Mouse (Mus musculus) regulatory T cell (primary cell): ENCODE measurements around the gene Nkiras2.
"Not testable (repeated sequence)": the region's sequence is repeated elsewhere in the genome, so short reads cannot be mapped to it uniquely, and the experiment has no call there.

Source experiments
- in situ Hi-C: fragments of 300-600 bp; cut with MboI, MseI; formaldehyde crosslinking; loops from one replicate; pipeline ENCODE4 v1.15.1; 2025; ENCODE audit warnings: high pct_unique_total_duplicates

The Nkiras2 gene

DNA sequence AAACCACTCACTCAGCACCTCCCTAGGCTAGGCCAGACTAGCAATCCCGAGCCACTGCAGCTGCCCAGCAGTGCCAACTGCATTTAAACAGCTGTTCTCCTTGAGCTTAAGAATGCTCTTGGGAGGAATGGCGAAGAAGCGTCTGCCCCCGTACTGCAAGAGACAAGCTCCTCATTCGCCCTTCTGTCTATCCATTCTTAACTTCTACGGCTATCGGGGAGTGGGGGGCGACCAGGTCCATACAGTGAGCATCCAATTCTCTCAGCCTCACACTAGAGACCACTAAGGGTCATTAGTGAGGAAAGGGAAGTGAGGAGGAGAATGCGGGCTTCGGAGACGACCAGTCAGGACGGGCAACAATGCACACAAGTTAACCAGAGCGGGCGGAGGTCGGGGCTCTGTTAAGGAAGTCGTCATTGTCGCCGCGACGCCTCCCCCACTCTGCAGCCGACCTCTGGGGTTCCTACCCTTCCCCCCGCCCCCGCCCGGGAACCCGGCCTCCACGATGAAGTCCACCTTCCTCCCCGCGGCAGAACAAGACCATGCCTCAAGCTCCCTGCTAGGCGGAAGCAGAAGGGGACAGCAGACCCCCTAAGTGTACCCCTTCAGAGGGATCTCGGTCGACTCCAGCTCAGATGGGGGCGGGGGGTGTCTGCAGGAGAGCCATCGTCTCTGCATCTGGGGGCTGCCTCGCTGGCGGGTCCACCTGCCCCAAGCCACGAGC, at the start of gene Nkiras2:
Gene Nkiras2 (plus strand): TSS at position 484 of the 724 bp plus-strand sequence.
- in situ Hi-C loops = no loop called here

DNA sequence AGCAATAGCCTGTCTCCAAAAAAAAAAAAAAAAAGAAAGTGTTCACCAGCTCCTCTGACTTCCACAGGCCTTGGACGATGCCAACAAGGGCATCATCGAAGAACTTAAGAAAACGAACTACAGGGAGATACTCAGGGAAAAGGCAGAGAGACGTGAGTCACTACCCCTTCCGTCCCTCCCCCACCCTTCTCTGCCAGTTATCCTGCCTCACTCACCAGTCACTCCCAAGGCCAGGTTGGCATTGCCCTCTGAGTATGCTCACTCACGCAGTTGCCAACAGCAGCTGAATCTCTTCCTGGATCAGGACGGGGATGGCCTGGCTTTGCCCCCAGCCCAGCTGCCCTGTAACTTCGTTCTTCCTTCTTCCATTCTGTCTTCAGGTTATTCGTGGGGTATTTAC, 49.3 kb upstream of the Nkiras2 start:
- in situ Hi-C loops = loop anchor here (5.0 kb wide), 2 partner anchors 73 to 138 kb away; no protein-coding TSS in a partner anchor

DNA sequence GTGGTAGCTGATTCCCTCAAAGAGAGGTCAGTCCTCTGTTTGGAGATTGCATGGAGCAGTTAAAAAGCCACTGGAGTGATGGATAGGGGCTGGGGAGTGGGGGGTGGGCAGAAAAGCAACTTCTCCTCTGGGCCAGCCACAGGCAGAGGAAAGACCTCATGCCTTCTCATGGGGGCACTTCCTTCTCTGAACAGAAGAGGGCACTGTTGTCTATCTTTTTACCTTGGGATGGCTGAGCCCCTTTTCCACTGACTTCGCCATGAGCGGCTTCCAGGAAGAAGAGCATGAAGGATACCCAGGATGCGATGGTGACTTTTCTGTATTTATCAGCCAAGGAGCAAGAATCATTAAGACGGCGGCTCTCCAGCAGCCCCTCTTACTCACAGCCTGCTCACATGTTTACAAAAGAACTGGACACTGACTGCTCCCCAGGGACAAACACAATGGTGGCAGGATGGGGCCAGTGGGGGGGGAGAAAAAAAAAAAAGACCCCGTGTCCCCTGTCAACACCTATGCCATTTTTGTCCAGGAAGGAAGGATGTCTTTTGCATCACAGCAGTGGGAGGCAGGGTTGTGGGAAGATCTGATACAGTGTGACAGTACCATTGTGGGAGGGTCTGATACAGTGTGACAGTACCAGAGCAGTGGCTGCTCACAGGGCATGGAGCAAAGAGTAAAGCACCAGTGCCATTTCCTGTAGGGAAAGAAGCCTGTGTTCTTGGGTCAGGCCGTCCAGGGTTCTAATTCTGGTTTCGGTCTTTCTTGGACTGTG, 48.4 kb upstream of the Nkiras2 start:
- in situ Hi-C loops = no loop called here

DNA sequence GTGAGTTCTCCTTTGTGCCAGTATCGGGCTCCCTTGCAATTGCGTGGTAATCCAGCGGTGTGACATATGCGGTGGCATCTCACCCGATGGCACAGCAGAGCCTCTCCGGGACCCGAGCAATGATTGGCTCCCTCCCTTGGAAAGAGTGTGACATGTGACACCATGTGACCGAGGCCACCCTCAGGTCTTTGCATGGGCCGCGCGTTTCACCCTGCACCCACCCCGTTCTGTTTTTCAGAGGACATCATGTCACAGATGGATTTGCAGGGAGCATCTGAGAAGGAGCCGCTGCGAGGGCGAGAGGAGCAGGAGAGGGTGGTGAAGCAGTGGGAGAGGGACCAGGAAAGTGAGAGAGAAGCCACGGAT, 47.9 kb upstream of the Nkiras2 start:
- in situ Hi-C loops = no loop called here

DNA sequence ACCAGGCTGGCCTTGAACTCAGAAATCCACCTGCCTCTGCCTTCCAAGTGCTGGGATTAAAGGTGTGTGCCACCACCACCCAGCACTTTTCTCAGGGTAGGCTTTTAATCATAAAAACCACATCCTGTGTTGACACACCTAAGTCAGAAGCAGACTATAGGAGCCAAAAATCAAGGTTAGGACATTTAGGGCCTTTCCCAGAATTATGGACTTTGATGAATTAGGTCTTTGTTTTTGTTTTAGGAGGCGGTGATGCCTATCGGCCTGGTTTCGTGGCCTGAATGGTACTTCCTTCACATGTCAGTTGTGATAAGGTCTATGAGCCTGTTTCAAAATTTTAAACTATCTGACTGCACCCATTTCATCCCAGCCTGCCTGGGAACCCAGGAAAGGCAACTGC, 44.9 kb upstream of the Nkiras2 start:
- in situ Hi-C loops = no loop called here

DNA sequence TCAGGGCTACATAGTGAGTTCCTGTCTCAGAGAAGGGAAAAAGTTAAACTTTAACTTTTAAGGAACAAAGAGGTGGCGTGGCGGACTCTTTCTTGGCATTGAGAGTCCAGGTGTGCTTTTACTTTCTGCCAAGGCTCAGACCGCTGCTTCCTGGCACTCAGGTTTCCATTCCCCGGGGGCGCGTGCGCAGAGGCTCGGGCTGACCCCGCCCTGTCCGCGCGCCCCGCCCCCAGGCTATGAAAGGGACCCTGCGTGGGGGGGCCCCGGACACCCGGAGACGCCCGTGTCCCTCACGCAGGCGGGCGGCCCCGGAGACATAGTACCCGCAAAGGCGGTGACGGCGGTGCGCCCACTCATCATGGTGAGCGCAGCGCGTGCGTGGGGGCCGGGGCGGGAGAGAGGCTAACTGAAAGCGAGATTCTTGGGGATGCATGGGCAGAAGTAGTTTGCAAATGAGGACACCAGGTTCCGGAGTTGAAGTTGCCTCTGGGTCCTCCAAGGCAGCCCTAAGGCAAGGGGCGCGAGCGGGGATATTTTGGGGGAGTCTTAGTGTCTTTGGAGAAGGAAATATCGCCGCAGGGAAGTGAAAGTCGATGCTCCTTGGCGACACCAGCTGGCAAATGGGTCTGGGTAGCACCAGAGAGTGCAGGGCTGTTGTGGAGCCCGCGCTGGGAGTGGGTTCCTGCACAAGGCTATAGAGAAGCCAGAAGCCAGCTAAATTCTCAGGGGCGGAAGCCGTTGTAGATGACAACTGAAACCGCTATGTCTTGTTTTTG, 44.1 kb upstream of the Nkiras2 start, which contains the start of gene Cnp:
Gene Cnp (plus strand): TSS at position 197 of the 776 bp plus-strand sequence.
- in situ Hi-C loops = no loop called here

DNA sequence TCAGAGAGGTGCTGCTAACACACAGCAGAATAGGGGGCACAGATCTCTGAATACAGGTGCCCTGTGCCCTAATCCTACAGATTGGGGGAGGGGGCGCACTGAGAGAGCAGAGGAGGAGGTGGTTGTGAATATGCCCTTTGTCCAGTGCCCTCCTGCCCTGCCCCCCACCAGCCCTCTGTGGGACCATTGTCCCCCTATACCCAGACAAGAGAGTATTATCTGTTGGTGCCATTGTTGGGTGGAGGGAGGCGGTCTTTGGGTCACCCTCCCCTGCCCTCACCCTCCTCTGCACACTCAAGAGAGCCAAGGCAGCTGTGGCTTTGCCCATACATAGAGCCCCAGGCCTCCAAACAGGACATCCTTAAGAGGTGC, 43.6 kb upstream of the Nkiras2 start:
- in situ Hi-C loops = no loop called here

DNA sequence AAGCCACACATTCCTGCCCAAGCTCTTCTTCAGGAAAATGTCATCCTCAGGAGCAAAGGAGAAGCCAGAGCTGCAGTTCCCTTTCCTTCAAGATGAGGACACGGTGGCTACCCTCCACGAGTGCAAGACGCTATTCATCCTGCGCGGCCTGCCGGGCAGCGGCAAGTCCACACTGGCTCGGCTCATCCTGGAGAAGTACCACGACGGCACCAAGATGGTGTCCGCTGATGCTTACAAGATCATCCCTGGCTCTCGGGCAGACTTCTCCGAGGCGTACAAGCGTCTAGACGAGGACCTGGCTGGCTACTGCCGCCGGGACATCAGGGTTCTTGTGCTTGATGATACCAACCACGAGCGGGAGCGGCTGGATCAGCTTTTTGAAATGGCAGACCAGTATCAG, 42.8 kb upstream of the Nkiras2 start:
- in situ Hi-C loops = no loop called here

DNA sequence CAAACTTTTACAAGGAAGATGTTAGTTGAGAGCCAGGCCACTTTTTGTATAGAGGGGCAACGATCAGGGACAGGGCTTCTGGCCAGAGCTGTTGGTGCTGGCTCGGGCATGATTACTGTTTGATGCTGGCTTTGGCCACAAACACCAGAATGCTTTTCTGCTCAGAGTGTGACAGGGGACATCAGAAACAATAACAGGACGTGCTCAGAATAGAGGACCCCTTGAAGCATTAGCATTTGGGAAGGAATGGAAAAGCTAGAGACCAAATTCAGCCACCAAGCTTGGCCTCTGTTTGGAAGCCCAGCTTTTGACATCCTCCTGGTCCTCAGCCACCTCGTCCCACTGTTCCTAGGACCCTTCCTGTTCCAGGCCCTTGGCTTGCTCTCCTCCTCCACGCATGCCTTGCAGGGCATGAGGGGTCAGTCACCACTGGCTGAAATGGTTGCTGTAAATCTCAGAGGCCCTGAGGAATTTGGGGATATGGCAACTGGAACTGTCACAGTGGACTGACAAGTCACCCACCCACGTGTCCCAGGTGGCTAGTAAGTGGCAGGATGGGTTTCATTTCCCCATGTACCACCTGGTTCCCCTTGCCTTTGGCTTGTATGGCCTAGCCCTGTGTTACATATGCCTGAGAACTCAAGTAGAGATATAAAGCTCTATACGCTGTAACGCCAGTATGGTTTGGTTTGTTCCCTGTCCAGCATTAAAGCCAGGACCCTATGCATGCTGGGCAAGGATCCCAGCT, 41.0 kb upstream of the Nkiras2 start:
- in situ Hi-C loops = no loop called here

DNA sequence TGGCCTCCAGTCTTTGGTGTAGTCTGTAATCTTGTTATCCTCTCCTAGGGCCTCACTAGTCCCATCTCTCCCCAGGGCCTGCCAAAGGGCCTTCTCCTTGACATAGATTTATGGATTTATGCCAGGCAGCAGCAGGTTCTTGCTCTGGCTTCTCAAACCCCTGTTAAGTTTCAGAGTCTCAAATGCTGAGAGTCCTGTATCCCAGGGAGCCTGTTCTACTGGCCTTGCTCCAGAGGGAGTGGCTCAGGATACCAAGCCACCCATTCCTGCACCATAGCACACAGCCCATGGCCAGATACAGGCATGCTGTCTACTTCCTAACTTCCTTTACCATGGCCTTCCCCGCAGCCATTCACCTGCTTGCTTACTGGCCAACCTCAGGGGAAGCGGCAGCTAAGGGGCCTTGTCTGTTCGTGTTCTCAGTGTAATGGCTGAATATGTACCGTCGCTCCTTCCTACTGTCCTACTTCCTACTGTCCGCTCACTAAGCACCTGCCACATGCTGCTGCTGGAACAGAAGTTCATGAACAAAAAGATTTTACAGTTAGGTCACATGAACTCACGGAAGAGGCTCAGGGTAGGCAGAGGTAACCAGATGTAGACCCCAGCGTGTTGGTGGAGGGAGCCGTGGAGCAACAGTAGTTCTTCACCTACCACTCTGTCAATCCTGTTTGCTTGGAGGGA, 39.8 kb upstream of the Nkiras2 start:
- in situ Hi-C loops = no loop called here

DNA sequence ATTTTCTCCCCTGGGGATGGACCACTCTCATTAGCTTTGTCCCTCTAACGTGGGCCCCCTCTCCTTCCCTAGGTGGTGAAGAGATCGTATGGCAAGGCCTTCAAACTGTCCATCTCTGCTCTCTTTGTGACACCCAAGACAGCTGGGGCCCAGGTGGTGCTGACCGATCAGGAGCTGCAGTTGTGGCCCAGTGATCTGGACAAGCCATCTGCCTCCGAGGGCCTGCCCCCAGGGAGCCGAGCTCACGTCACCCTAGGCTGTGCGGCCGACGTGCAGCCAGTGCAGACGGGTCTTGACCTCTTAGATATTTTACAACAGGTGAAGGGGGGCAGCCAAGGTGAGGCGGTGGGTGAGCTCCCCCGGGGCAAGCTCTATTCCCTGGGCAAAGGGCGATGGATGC, 38.8 kb upstream of the Nkiras2 start:
- in situ Hi-C loops = no loop called here

DNA sequence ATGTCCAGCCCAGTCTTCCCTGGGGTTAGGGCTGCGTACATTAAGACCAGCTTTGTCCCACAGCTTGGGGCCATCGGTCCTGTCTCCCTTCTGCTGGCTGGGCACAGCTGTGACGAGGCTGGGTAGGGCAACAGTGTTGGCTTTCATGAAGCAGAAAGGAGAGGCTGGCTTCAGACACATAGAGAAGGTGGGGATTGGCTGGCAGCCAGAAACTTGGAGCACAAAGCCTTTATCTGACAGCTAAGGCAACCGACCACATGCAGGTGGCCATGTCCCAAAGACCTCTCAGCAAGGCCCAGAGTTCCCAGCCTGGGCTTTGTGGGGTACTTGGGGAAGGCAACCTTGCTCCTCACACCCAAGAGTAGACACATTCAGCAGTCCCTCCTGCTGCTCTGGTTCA, 37.3 kb upstream of the Nkiras2 start:
- in situ Hi-C loops = no loop called here

DNA sequence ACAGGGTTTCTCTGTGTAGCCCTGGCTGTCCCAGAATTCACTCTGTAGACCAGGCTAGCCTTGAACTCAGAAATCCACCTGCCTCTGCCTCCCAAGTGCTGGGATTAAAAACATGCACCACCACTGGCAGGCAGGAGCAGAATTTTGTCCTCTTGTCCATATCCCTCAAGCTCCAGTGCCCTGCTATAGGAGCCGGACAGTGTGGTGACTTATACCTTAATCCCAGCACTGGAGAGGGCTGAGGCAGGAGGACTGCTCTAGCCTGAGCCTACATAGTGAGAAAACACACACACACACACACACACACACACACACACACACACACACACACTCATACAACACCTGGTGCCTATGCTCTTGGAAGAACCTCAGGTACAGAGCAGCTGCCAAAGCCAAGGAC, 36.6 kb upstream of the Nkiras2 start:
- in situ Hi-C loops = not testable (repeated sequence)

DNA sequence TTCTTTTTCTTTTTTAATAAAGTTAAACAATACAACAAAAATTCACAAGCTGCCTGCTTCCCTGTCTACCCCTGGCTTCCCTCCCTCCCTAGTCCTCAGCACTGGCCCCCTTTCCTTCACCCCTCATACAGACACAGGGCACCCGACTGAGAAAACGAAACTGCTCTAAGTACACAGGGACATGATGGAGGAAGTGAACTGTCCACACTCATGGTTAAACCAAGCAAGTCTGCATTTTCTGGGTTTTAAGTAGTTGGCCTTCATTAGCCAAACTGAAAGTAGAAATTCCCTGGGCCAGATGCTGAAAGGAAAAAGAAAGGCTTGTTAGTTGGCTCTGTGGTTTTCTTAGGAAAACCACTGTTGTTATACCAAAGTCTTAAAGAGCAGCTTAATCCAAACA, 36.2 kb upstream of the Nkiras2 start:
- in situ Hi-C loops = no loop called here

DNA sequence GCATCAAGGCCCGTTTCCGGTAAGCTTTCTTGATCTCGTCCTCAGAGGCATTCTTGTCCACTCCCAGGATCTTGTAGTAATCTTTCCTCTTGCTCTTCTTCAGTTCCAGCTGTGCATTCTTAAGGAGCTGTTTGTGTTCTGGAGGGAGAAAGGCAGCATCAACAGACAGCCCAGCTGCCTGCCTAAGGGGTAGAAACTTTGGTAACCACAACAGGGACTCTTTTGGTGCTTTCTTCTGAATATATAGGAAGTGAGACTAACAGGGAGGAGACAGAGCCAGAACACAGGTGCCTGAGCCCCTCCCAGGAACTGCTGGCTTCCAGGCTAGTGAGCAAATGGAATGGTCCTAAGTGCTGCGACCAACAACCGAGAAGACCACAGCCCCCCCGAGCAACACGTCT, 34.5 kb upstream of the Nkiras2 start:
- in situ Hi-C loops = no loop called here

DNA sequence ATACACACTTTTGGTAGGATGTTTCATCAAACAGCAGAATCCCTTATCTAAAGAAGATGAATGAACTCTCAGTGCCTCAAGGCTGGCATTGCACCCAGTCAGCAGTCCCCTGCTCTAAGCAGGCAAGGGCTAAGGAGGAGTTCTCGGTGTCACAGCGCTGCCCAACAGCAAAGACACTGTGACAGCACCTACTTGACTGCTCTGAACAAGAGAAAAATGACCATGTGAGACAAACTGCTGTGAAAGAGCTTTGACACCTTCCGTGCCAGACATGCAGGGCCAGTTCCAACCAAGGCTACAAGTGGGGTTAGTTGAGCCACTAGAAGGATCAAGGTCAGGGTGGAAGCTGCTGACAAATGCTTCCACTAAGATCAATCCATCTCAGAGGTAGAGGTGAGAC, 33.9 kb upstream of the Nkiras2 start:
- in situ Hi-C loops = no loop called here

DNA sequence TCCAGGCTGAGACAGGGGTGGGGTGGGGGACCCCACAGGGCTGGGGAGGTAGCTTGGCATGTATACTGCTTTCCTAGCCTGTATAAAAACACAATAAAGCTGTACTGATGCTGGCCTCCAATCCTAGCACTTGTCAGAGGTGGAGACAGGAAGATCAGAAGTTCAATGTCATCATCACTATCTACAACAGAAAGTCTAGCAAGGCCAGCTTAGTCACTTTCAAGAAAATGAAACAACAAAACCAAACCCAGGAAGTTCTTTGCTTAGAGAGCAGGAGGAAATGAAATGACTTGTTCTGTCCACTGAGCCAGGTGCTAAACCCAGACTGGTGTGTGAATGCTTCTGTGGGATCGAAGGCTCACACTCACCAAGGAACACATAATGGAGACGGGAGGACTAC, 30.6 kb upstream of the Nkiras2 start:
- in situ Hi-C loops = no loop called here

DNA sequence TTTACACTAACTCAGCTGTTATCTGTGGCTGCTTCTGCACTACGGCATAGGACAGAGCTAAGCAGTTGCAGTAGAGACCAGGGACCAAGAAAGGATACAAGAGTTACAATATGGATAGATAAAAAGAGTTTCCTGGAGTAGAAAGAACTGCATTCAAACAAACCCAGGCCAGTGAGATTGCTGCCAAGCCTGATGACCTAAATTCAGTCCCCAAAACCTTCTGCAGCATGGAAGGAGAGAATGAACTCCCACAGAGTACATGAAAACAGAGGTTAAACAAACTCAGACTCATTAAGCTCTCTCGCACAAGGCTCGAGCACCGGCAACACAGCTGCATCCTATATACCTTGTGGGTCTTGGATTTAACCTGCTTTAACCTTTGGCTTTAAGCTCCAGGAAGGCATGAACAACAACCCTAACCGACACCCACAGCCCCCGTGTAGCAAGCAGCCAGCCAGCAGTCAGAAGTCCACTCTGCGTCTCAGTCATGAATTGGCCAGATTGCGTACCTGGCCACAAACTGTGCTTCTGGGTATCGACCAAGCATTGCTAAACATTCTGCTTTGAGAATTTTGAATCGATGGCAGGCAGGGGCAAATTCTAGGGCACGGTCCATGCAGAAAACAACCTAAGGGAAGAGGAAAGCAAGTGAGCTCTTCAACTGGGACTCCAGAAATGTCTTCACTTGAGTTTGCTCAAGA, 26.5 kb upstream of the Nkiras2 start:
- in situ Hi-C loops = no loop called here

DNA sequence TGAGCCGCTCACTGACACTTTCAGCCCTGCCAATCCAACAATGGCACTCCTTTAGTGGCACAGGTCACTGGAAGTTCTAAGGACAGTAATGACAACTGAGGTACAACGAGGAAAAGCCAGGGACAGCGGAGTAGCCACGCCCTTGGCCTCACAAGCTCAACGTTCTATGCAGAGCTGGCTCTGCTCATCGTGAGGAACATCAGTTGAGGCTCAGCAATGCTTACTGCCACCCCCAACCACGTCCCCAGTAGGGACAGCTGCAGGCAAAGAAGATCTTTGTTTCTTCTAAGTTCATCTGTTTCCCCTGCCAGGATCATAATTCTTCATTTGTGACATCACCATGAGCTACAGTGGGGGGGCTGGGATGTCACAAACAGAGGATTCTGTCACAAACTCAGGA, 24.4 kb upstream of the Nkiras2 start:
- in situ Hi-C loops = no loop called here

DNA sequence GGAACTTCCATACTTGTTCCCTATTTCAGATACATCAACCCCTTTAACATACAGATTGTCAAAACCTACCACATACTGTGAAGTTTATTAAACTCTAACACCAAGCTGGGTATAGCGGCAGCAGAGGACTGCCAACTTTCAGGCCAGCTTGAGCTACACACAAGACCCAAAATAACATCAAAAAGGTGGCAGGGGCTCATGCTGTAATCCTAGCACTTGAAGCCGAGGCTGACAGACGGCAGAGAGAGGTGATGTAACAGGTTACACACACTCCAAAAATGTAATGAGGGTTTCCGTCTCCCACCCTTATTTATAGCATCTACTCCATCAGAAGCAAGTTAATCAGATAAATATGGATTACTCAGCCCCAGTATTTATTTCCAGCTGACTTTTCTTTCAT, 23.5 kb upstream of the Nkiras2 start:
- in situ Hi-C loops = no loop called here

DNA sequence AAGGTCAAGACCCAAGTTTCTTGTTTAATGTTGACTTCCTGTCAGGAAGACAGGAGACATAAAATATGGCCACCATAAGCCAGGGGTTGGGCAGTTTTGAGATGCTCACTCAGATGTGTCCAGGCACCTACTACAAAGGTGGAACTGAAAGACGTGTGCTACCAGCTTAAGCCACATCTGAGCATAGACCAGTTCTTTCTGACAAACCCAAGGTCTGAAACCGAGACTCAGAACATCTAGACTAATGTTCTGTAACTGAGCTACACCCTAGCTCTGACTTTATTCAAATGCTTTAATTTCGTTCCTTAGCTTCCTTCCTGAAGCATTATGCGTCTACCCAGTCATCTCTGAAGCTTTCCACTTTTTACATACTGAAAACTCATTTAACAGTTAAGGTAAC, 21.0 kb upstream of the Nkiras2 start:
- in situ Hi-C loops = no loop called here
